Mouse (Mus musculus) monocyte, adult 2 months (primary cell): Measurements from ENCODE around the gene Sez6l2.
A peak's percentile ranks its signal among the peaks of the same experiment; 100 is the strongest.

Experiments
- DNase-seq, 2 experiments: peaks; one replicate each; pipeline ENCODE4 v3.0.0; 2022; ENCODE audit warnings: low spot score in 2 of 2, low read depth in 1 of 2

The Sez6l2 gene

DNA sequence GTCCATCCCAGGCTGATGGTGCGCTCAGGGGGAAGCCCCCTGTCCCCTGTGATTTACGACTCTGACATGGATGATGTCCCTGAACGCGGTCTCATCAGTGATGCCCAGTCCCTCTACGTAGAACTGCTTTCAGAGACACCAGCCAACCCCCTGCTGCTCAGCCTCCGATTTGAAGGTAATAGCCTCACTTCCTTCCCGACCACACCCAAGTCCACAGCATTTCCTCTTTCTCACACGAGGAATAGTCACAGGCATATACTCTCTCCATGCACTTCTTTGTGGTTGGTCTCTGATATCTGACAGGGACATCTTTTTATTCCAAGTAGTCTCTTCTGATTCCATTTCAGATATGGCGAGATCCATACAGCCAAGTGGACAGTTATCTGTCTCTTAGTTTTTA lies 9.4 kb downstream of the Sez6l2 start:
- DNase-seq: no peak

DNA sequence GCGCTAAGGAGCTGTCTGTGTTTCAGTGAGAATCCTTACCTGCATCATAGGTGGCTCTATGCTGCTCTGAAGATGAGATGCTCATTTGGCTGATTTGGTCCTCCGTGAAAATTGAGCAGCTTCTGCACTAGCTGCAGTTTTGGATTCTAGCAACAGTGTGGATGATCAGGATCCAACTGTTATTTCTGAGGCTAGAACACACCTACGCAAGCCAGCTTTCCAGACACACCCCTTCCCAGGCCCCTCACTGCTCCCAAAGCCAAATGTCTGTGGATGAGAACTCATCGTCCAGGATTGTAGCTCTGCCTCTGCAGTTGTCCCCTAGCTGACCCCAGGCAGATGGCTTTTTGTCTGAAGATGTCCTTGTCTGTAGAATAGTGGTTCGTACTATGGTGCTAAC lies 10.7 kb downstream of the Sez6l2 start:
- DNase-seq: no peak

- no peak for DNase-seq
Measured at GRCm38 (mm10) chr7:126961965-126962364, 11.6 kb downstream of the Sez6l2 start.

DNA sequence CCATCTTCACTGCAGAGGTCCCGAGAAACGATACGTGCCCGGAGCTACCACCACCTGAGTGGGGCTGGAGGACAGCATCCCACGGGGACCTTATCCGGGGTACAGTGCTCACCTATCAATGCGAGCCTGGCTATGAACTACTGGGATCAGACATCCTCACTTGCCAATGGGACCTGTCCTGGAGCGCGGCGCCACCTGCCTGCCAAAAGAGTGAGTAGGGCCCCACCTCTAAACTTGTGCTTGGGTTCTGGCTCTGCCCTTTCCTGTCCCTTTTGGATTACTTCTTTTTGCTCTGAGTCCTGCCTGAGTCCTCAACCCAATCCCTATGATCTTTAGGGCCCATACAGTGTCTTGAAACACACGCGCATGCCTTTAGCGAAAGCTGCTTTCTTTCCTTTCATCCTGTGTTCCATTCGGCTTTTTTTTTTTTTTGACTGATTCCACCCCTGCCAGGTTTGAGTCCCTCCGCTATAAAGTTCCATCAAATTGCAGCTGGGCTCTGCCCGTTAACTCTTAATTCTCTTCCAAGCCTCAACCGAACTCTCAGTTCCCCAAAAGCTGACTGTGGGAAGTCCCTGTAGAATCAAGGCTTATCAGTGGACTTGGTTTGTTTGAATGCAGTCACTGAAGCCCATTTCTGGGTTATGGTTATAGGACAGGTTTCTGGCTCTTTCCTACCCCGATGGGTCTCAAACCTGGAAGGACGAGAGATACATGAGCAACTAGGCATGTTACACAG lies 13.4 kb downstream of the Sez6l2 start:
- DNase-seq: no peak

DNA sequence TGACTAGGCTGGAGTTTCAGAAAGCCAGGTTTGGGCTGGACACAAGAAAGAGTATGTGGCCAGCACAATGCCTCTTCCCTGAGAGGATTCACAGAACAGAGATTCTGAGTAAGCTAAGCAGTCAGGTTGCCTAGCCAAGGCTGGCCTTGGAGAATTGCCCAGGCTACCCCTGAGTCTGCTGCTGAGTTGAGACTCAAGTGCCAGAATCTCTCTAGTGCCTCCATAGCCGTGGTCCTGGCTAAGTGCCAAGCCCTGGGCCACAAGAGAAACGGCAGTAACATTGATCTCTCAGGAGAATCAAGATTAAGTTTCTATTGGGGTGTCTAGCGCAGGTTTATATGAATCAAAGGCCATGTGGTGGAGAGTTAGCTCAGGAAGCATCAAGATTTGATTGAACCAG lies 15.2 kb downstream of the Sez6l2 start:
- no peak for DNase-seq

DNA sequence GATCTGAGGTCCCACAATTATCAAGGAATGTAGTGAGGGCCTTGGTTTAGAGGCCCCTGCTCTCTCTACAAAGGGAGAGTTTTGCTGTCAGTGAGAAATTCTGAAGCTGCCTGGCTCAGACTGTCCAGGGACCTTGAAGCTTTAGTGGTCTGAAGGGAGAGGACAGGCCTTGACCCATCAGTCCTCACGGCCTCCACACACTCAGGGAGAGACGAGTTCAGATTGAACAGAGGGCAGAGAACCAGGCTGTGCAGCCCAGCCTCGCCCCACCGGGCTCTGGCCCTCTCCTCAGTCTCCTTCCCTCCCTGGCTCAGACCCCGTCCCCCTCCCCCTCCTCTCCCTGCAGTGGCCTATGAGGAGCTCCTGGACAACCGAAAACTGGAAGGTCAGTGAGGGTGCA lies 17.0 kb downstream of the Sez6l2 start:
- DNase-seq: no peak

- DNase-seq: peak in 1 of 2 experiments; percentile 30
Measured at GRCm38 (mm10) chr7:126975493-126975892, 25.1 kb downstream of the Sez6l2 start.

- DNase-seq: no peak
Measured at GRCm38 (mm10) chr7:126975893-126975949, 25.4 kb downstream of the Sez6l2 start, which contains the start of gene Cdipt. Cdipt (plus strand) TSS chr7:126975914.

DNA sequence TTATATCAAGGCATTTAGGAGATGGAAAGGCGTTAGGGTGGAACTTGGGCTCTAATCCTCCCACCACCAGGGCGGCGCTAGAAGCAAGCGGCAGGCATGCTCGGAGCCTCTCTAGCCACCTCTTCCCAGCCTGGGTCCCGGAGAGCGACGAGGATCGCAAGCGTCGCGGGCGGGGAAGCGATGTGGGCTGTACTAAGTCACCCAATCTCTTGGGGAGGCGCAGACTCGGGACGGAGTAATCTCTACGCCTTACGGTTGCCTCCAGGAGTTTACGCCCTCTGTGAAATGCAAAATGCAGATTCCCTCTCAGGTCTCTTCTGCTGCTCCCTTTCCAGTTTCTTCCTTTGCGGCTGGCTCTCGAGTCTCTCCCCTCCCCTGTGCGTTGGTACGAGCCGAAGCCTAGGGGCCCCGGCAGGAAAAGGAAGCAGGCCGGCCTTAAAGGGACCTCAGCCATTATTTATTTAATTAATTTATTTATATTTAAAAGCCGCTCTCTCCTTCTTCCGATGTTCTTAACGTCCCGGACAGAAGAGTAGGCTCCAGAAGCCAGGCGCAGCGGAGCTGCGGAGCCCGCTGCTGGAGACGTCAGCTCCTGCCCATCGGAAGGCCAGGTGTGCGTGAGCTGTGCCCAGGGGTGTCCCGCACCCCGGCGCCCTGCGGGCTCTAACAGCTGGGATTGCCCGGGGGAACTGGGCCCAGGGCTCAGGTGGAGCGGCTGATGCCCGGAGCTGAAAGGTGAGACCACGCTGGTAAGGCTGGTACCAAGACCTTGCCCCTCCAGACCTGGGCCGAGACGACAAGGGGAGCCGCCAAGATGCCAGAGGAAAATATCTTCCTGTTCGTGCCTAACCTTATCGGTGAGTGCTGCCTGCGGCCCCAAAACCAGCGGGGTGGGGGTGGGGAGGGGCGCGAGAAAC lies 25.8 kb downstream of the Sez6l2 start, which contains the start of gene Cdiptos:
Gene Cdiptos, minus strand, starts transcription at position 149 of the 917 bp plus-strand sequence.
- peak; percentile 88 to 91 for DNase-seq

GRCm38 (mm10) chr7:126976878-126977459 lies 26.6 kb downstream of the Sez6l2 start:
- DNase-seq: no peak

GRCm38 (mm10) chr7:126978841-126979240 lies 28.5 kb downstream of the Sez6l2 start:
- no peak for DNase-seq

DNA sequence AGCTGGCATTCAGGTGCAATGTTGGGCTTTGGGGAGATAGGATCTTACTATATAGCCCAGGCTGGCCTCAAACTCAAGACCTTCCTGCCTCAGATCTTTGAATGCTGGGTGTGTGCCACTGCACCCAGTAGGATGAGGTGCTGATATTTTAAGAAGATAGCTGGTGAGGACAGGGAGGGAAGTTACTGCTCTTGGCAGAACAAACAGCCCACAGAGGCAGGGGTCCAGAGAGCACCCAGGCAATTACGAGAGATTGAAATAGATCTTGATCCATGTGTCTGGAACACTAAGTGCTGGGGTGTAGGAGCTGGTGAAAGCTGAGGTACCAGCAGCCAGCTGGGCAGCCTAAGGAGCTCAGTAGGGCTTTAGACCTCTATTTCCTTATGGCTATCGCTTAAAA lies 31.2 kb downstream of the Sez6l2 start:
- DNase-seq: no peak

GRCm38 (mm10) chr7:126982054-126982453 lies 31.7 kb downstream of the Sez6l2 start:
- no peak for DNase-seq

DNA sequence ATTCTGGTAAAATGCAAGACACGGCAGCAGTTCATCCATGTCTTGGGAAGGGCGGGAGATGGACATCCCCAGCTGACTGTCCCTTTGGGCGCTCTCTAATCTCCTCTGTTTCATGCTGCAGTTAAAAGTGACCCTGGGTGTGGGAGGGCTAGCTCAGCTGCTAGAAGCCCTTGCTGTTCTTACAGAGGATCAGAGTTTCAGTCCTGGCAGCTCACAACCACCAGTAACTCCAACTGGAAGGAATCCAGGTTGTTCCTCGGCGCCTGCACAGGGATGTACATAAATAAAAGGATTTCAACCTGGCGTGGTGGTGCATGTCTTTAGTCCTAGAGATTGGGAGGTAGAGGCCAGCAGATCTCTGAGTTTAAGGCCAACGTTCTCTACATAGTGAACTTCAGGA lies 32.8 kb downstream of the Sez6l2 start:
- DNase-seq: no peak

DNA sequence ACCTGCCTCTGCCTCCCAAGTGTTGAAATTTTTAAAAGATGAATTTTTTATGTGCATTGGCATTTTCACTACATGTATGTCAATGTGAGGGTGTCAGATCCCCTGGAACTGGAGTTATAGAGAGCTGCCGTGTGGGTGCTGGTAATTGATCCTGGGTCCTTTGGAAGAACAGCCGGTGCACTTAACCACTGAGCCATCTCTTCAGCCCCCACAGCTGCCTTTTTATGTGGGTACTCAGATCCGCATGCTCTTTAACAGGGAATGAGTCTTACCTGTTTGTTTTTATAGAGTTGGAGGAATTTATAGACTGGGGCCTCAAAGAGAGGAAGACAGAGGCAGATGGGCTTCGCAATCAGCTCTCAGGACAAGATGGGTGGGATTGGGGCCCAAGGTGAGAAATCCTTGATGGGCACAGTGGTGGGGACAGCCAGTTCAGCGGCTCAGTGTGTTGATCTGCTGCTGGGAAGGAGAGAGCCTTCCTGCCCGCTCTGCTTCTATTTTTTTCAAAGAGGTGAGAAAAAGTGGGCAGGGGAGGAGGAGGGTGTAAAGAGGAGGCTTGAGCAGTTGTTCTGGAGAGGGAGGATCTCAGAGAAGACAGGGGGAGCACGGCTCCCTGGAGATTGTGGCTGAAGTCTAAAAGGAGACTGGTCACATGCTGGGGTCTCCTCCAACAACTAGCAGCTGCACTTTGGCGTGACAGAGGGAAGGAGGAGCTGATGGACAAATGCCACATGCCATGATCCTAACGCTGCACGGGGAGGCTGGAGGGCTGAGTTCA lies 34.5 kb downstream of the Sez6l2 start:
- no peak for DNase-seq

DNA sequence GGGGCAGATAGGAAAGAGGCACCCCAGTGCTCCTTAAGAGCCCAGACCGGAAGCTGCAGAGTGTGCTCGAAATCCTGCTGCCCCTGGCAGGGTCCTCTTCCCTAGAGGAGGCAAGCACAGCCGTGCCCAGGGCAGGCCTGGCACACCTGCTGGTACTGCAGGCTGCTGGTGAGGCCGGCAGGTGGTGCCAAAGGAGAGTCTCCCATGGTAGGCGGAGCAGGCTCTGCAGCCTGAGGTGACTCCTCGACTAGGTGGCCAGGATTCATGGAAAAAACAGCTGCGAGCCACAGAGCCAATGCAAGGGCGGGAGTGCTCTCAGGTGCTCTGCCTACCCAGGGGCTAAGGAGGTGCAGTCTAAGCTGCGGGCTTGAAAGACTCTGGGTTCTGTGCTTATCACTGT lies 36.0 kb downstream of the Sez6l2 start:
- no peak for DNase-seq

DNA sequence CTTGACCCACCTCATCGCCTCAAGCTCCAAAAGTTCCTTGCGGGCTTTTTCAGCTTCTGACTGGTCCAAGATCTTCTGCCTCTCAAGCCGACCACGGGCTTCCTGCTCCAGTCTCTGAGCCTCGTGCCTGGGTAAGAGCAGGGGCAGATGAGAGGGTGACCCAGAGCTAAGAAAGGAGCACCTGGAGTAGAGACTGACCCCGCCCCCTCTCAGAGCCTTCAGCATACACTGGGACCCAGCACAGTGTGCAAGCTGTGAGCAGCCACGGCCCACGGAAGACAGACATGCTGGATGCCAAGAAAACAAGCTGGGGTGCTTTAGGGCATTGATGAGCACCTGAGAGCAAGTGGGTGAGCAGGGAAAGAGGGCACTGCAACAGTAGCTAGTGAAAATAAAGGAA lies 38.5 kb downstream of the Sez6l2 start:
- DNase-seq: no peak

GRCm38 (mm10) chr7:126996449-126996848 lies 46.1 kb downstream of the Sez6l2 start:
- no peak for DNase-seq

DNA sequence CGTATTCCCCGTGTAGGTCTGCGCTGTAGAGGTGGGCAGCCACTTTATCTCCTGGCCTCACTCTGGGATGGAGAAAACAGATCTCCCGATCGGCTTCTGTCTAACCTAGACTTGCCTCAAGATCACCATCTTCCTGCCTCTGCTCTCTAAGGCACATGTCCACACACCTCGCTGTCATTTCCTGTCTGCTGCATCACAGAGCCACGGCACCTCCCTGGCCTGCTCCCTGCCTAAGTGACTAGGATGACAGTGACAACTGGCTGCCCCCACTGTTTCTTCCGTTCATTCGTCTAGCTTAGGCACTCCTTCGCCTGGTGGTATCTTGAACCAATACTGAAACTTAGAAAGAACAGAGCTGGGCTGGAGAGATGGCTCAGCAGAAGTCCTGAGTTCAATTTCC lies 49.2 kb downstream of the Sez6l2 start:
- DNase-seq: no peak

GRCm38 (mm10) chr7:127003620-127004019 lies 53.3 kb downstream of the Sez6l2 start:
- no peak for DNase-seq

DNA sequence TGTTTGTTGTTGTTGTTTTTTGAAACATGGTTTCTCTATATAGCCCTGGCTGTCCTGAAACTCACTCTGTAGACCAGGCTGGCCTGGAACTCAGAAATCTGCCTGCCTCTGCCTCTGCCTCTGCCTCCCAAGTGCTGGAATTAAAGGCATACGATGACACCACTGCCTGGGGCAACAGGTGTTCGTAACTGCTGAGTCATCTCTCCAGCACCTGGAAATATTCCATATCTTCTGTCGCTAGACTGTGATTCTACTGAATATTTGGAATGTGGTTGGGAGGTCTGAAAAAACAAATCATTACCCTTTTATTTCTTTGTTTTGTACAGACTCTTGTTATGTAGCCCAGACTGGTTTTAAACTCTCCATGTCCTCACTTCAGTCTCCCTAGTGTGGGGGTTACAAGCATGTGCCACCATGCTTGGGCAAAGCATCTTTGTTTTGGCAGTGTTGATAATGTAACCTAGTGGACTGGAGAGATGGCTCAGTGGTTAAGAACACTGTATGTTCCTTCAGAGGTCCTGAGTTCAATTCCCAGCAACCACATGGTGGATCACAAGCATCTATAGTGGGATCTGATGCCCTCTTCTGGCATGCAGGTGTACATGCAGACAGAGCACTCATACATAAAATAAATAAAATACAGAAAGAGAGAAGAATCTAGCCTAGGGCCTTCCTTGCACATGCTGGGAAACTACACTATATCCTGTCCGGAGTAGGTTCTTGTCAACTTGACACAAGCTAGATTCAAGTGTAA lies 53.9 kb downstream of the Sez6l2 start:
- DNase-seq: no peak
